In genomic region chr11:51261680-51262219, GRCm38 (mm10) we compare ENCODE assay signal across 8 mouse cellular contexts. TPM values are rescaled to one million over a fixed set of nuclear protein-coding genes. Genes with fewer than 3 reads are reported as not detected.
DNase-seq lines count a peak whose midpoint lies in the region; ATAC-seq lines count a peak whose summit lies in the region.

Clk4 (plus strand) TSS chr11:51261730.

- peak within 1 kb of the TSS; percentile 95 for H3K9ac ChIP-seq in midbrain, embryonic 13.5 days (replicated peaks)

- WGBS in midbrain, embryonic 13.5 days, result 89% methylated on average over 3 of the region's 3 CpGs

- peaks cover 2% of the 10 kb centered on the region; the same call in 1 of the 2 replicates for H3K4me1 ChIP-seq in brown adipose tissue, adult 24 weeks (ENCODE audit: control insufficient read depth, insufficient read depth, insufficient read length, low read length)
- peaks cover 37% of the 10 kb centered on the region for H3K4me1 ChIP-seq in midbrain, embryonic 13.5 days (replicated peaks)

- no peaks in the 10 kb centered on the region for H3K27me3 ChIP-seq in midbrain, embryonic 13.5 days

- peak within 1 kb of the TSS; percentile 78 for H3K4me2 ChIP-seq in midbrain, embryonic 13.5 days (replicated peaks)

- no peaks in the 10 kb centered on the region for H3K9me3 ChIP-seq in midbrain, embryonic 13.5 days

- DNase-seq in left cerebral cortex, adult 18-20 months (ENCODE audit: low spot score in 2 of 2), result no peak
- no peak for DNase-seq in left cerebral cortex, adult 11 months (ENCODE audit: low spot score)
- DNase-seq in gonadal fat pad, adult 2 months (ENCODE audit: low read depth), result no peak
- no peak for DNase-seq in layer of hippocampus, postnatal 10 days (ENCODE audit: low spot score in 2 of 2)
- DNase-seq in yolk sac, embryonic 10.5 days (ENCODE audit: low spot score), result no peak
- DNase-seq in kidney, adult 8-10 months, result no peak

- H3K4me3 ChIP-seq in brown adipose tissue, adult 24 weeks (ENCODE audit: insufficient read depth, low read depth, low read length), result peak within 1 kb of the TSS; percentile 62
- H3K4me3 ChIP-seq in midbrain, embryonic 13.5 days (replicated peaks), result peak within 1 kb of the TSS; percentile 94

- ATAC-seq in midbrain, embryonic 13.5 days, result no peak

- peak within 1 kb of the TSS; percentile 7; the same call in 1 of the 2 replicates for H3K27ac ChIP-seq in brown adipose tissue, adult 24 weeks (replicated peaks; ENCODE audit: low read depth, low read length)
- H3K27ac ChIP-seq in midbrain, embryonic 13.5 days, result peak within 1 kb of the TSS; percentile 95

- no peaks in the 10 kb centered on the region for H3K36me3 ChIP-seq in midbrain, embryonic 13.5 days

RNA-seq across cellular contexts. Expression of gene Clk4, which starts in this region (rescaled TPM):
- total RNA-seq in left cerebral cortex, adult 18-20 months (2021), result 100 to 1,000 TPM; 105 to 112 TPM
- 27.7 and 40.0 TPM in 2 replicates for polyA plus RNA-seq in brown adipose tissue, adult 24 weeks (2012; ENCODE audit: insufficient read depth, insufficient read length, missing spikeins)
- 44.4 and 54.9 TPM in 2 replicates for polyA plus RNA-seq in gonadal fat pad, adult 2 months (2012; rRNA removed)
- total RNA-seq in layer of hippocampus, postnatal 10 days (2021), result 100 to 1,000 TPM; 111 to 122 TPM
- 154 and 164 TPM in 2 replicates for polyA plus RNA-seq in midbrain, embryonic 13.5 days (2015; fragmentation: Nextera tagmentation; extraction: Ambion mirVana)
